Mouse (Mus musculus): ENCODE results near the gene Atp6v1c2.

Gene Atp6v1c2

GRCm38 (mm10) chr12:17333459-17333858 lies 4.3 kb upstream of the Atp6v1c2 start:
- no peak for DNase-seq (ENCODE audit: low read depth)

- DNase-seq (ENCODE audit: low read depth) = no peak
Observed at GRCm38 (mm10) chr12:17324549-17325470, 4.3 kb downstream of the Atp6v1c2 start.

GRCm38 (mm10) chr12:17318453-17318852 lies 10.7 kb downstream of the Atp6v1c2 start:
- DNase-seq (ENCODE audit: low read depth) = no peak

GRCm38 (mm10) chr12:17317970-17318369 lies 11.2 kb downstream of the Atp6v1c2 start:
- DNase-seq (ENCODE audit: low read depth) = no peak

GRCm38 (mm10) chr12:17316096-17316495 lies 13.1 kb downstream of the Atp6v1c2 start:
- no peak for DNase-seq (ENCODE audit: low read depth)

- no peak for DNase-seq (ENCODE audit: low read depth)
Observed at GRCm38 (mm10) chr12:17310852-17311839, 18.0 kb downstream of the Atp6v1c2 start.

GRCm38 (mm10) chr12:17308246-17308645 lies 20.9 kb downstream of the Atp6v1c2 start:
- no peak for DNase-seq (ENCODE audit: low read depth)

GRCm38 (mm10) chr12:17305445-17305844 lies 23.7 kb downstream of the Atp6v1c2 start:
- DNase-seq (ENCODE audit: low read depth) = no peak

GRCm38 (mm10) chr12:17299902-17300301 lies 29.3 kb downstream of the Atp6v1c2 start:
- DNase-seq (ENCODE audit: low read depth) = no peak

- DNase-seq (ENCODE audit: low read depth) = no peak
Observed at GRCm38 (mm10) chr12:17296899-17297298, 32.3 kb downstream of the Atp6v1c2 start.

GRCm38 (mm10) chr12:17290569-17290968 lies 38.6 kb downstream of the Atp6v1c2 start:
- DNase-seq (ENCODE audit: low read depth) = no peak

GRCm38 (mm10) chr12:17289913-17290312 lies 39.2 kb downstream of the Atp6v1c2 start:
- DNase-seq (ENCODE audit: low read depth) = no peak

GRCm38 (mm10) chr12:17289060-17289459 lies 40.1 kb downstream of the Atp6v1c2 start:
- no peak for DNase-seq (ENCODE audit: low read depth)

GRCm38 (mm10) chr12:17288496-17288895 lies 40.7 kb downstream of the Atp6v1c2 start:
- no peak for DNase-seq (ENCODE audit: low read depth)

- DNase-seq (ENCODE audit: low read depth) = no peak
Observed at GRCm38 (mm10) chr12:17273841-17274240, 55.3 kb downstream of the Atp6v1c2 start.

- DNase-seq (ENCODE audit: low read depth) = peak; percentile 36
Observed at GRCm38 (mm10) chr12:17271272-17271671, 57.9 kb downstream of the Atp6v1c2 start.

GRCm38 (mm10) chr12:17267316-17267715 lies 61.8 kb downstream of the Atp6v1c2 start:
- DNase-seq (ENCODE audit: low read depth) = no peak

GRCm38 (mm10) chr12:17266673-17266990 lies 62.5 kb downstream of the Atp6v1c2 start:
- DNase-seq (ENCODE audit: low read depth) = peak; percentile 32

GRCm38 (mm10) chr12:17265971-17266672 lies 63.0 kb downstream of the Atp6v1c2 start, which contains the start of gene Pdia6:
TSS of gene Pdia6 (plus strand) at chr12:17266545.
- peak; percentile 89 for DNase-seq (ENCODE audit: low read depth)

- no peak for DNase-seq (ENCODE audit: low read depth)
Observed at GRCm38 (mm10) chr12:17264826-17265225, 64.3 kb downstream of the Atp6v1c2 start.

- DNase-seq (ENCODE audit: low read depth) = no peak
Observed at GRCm38 (mm10) chr12:17263881-17264280, 65.3 kb downstream of the Atp6v1c2 start.

GRCm38 (mm10) chr12:17261005-17261404 lies 68.2 kb downstream of the Atp6v1c2 start:
- no peak for DNase-seq (ENCODE audit: low read depth)
